Mouse (Mus musculus) embryonic facial prominence, embryonic 10.5 days (tissue): ENCODE data around the gene Mag. TPM values are rescaled to one million over a fixed set of nuclear protein-coding genes. Genes with fewer than 3 reads are reported as not detected.

Experiments used
- DNase-seq: peaks from one replicate; pipeline ENCODE4 v3.0.0-alpha.2; 2017; ENCODE audit warnings: low spot score
- H3K27ac ChIP-seq: fragments of 300-500 bp; sonication (generic); replicated peaks from 2 replicates; pipeline ENCODE4 v1.5.1; 2016; ENCODE audit warnings: mild to moderate bottlenecking
- H3K27me3 ChIP-seq: fragments of 300-500 bp; sonication (generic); replicated peaks from 2 replicates; pipeline ENCODE4 v1.6.1; 2016; ENCODE audit warnings: low read depth, mild to moderate bottlenecking; ENCODE audit not compliant: poor library complexity, severe bottlenecking
- H3K36me3 ChIP-seq: fragments of 300-500 bp; sonication (generic); replicated peaks from 2 replicates; pipeline ENCODE4 v1.6.1; 2016; ENCODE audit warnings: mild to moderate bottlenecking, moderate library complexity
- H3K4me1 ChIP-seq: fragments of 300-500 bp; sonication (generic); 2 replicates; pipeline ENCODE4 v1.6.1; 2016
- H3K4me3 ChIP-seq: fragments of 300-500 bp; sonication (generic); 2 replicates; pipeline ENCODE4 v1.5.1; 2016; ENCODE audit warnings: mild to moderate bottlenecking, moderate library complexity
- H3K9me3 ChIP-seq: fragments of 300-500 bp; sonication (generic); 2 replicates; pipeline ENCODE4 v1.6.1; 2016; ENCODE audit warnings: mild to moderate bottlenecking
- WGBS: fragments of 180-500 bp; shearing (Covaris S2); methylation state at CpG from one replicate; pipeline ENCODE4 v1.1.7; 2016; 5-methylcytosine and 5-hydroxymethylcytosine counted together
- polyA plus RNA-seq: library from polyadenylated mRNA; unstranded; fragments of >200 nt; fragmentation: Nextera tagmentation; extraction: Ambion mirVana; gene quantifications from 2 replicates; pipeline ENCODE4 v1.2.1, GENCODE M21; 2016

Mag gene
- polyA plus RNA-seq, 1 experiment from 2014 or later = 0.32 TPM

- WGBS = 83% methylated on average over 7 of the region's 7 CpGs
- DNase-seq = no peak
- Histone ChIP-seq H3K4me1 (peaks cover 11% of the 10 kb centered on the region), H3K9me3 (no peaks in the 10 kb centered on the region), H3K27me3 (no peaks in the 10 kb centered on the region), H3K4me3 (no peak overlapping the region), H3K27ac (no peak overlapping the region), H3K36me3 (no peaks in the 10 kb centered on the region)
Observed at GRCm38 (mm10) chr7:30888786-30889185, 25.9 kb downstream of the Mag start.

- peaks cover 6% of the 10 kb centered on the region for H3K4me1 ChIP-seq
- no peak for DNase-seq
- H3K27me3 ChIP-seq = no peaks in the 10 kb centered on the region
- H3K36me3 ChIP-seq = no peaks in the 10 kb centered on the region
- H3K9me3 ChIP-seq = no peaks in the 10 kb centered on the region; the same call in 1 of the 2 replicates
- WGBS = 83% methylated on average over 14 of the region's 14 CpGs
- no peak overlapping the region for H3K4me3 ChIP-seq
- H3K27ac ChIP-seq = no peak overlapping the region
Observed at GRCm38 (mm10) chr7:30887568-30888188, 27.0 kb downstream of the Mag start.

- H3K4me3 ChIP-seq = no peak overlapping the region
- no peaks in the 10 kb centered on the region for H3K4me1 ChIP-seq
- H3K36me3 ChIP-seq = no peaks in the 10 kb centered on the region
- no peak for DNase-seq
- peaks cover 4% of the 10 kb centered on the region for H3K9me3 ChIP-seq
- WGBS = 86% methylated on average over 4 of the region's 4 CpGs
- no peak overlapping the region for H3K27ac ChIP-seq
- H3K27me3 ChIP-seq = no peaks in the 10 kb centered on the region
Observed at GRCm38 (mm10) chr7:30886852-30887251, 27.8 kb downstream of the Mag start.

DNA sequence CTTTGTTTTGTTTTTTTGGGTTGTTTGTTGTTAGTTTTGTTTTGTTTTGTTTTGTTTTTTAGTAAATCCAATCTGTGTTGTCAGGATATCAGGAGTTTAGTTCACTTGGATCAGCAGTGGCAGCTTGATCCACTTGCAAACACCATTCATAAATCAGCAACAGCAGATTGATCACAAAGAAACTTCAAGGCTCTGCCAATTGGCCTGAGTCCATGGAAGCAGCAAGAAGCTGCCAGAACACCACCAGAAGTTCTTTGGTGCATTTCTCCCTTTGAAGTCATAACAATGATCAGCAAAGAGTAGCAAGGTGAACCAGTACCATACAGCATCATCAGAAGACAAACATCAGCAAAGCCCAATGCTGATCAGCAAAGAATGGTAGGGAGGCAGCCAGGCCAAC lies 30.6 kb downstream of the Mag start:
- Histone ChIP-seq H3K4me1 (no peaks in the 10 kb centered on the region), H3K36me3 (no peaks in the 10 kb centered on the region)

GRCm38 (mm10) chr7:30881367-30881766 lies 33.3 kb downstream of the Mag start:
- Histone ChIP-seq H3K4me3 (no peak overlapping the region), H3K27ac (no peak overlapping the region), H3K27me3 (no peaks in the 10 kb centered on the region), H3K36me3 (no peaks in the 10 kb centered on the region), H3K9me3 (peaks cover 4% of the 10 kb centered on the region), H3K4me1 (no peaks in the 10 kb centered on the region)
- WGBS = 78% methylated on average over 3 of the region's 3 CpGs
- no peak for DNase-seq

More for the DNA sequence above, 30.6 kb downstream of the Mag start:
- no peak for DNase-seq
- Histone ChIP-seq H3K4me3 (no peak overlapping the region), H3K27me3 (no peaks in the 10 kb centered on the region), H3K27ac (no peak overlapping the region), H3K9me3 (peaks cover 4% of the 10 kb centered on the region)

DNA sequence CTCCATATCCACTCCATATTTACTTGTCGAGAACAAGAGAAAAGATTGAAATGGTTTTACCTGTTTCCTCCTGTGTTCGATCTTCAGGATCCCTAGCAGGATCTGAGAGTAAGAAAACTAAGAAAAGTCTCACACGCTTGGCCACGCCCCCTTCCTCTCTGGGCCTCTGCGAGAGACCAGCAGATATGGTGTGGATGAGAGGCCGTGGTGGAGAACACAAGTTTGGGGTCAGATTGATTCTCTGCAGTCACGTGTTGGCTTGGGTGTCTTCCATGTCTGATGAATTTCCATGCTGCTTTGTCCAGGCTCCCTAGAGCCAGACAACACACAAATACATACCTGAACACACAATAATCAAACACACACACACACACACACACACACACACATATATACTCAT lies 34.5 kb downstream of the Mag start, which contains the start of gene Cd22:
Gene Cd22 (minus strand): TSS at position 167 of the 400 bp plus-strand sequence.
- Histone ChIP-seq H3K4me1 (no peaks in the 10 kb centered on the region), H3K4me3 (no peak within 1 kb of the TSS), H3K9me3 (peaks cover 4% of the 10 kb centered on the region), H3K27ac (no peak within 1 kb of the TSS), H3K27me3 (no peaks in the 10 kb centered on the region), H3K36me3 (no peaks in the 10 kb centered on the region)
- DNase-seq = no peak
- WGBS = 76% methylated on average over 7 of the region's 7 CpGs

GRCm38 (mm10) chr7:30878950-30879349 lies 35.7 kb downstream of the Mag start:
- Histone ChIP-seq H3K4me1 (no peaks in the 10 kb centered on the region), H3K4me3 (no peak overlapping the region), H3K9me3 (peaks cover 4% of the 10 kb centered on the region), H3K36me3 (no peaks in the 10 kb centered on the region), H3K27ac (no peak overlapping the region), H3K27me3 (peaks cover under 1% of the 10 kb centered on the region; the same call in 1 of the 2 replicates)
- no peak for DNase-seq
- WGBS = 80% methylated on average over 6 of the region's 6 CpGs

- DNase-seq = peak; percentile 75
- 28% methylated on average over 15 of the region's 15 CpGs for WGBS
- peak overlapping the region; percentile 29; the same call in 1 of the 2 replicates for H3K4me3 ChIP-seq
Observed at GRCm38 (mm10) chr7:30873083-30873482, 41.6 kb downstream of the Mag start.

DNA sequence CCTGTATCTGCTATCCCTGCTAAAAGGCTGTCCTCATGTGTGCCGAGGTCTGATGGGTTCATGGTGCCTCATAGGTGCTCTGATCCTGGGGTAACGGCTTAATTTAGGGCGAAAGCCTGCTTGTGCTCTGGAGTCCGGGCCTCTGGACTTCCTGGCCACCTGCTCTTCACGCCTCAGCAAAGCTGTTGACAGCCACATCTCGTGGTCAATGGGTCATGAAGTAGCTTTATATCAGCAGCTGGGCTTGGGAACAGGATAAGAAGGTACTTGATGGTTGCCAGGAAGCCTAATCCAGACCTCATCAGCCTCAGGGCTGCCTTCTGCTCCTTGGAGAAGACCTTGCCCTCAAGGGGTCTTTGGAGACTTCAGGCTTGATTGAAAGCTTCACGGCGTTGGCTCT lies 51.3 kb downstream of the Mag start:
- Histone ChIP-seq H3K4me1 (peaks cover 18% of the 10 kb centered on the region), H3K4me3 (no peak overlapping the region), H3K9me3 (no peaks in the 10 kb centered on the region; the same call in 1 of the 2 replicates), H3K27ac (no peak overlapping the region), H3K27me3 (peaks cover 10% of the 10 kb centered on the region), H3K36me3 (no peaks in the 10 kb centered on the region)
- WGBS = 83% methylated on average over 8 of the region's 8 CpGs
- DNase-seq = no peak

More at GRCm38 (mm10) chr7:30873083-30873482, 41.6 kb downstream of the Mag start:
- Histone ChIP-seq H3K4me1 (no peaks in the 10 kb centered on the region), H3K36me3 (no peaks in the 10 kb centered on the region), H3K27me3 (peaks cover 7% of the 10 kb centered on the region; the same call in 1 of the 2 replicates), H3K27ac (no peak overlapping the region), H3K9me3 (no peaks in the 10 kb centered on the region)

GRCm38 (mm10) chr7:30861464-30861863 lies 53.2 kb downstream of the Mag start, which contains the start of gene Ffar1:
TSS of gene Ffar1 (minus strand) at chr7:30861564.
- no peak within 1 kb of the TSS; the same call in 1 of the 2 replicates for H3K27ac ChIP-seq

GRCm38 (mm10) chr7:30859635-30860402 lies 54.9 kb downstream of the Mag start:
- H3K4me1 ChIP-seq = peaks cover 9% of the 10 kb centered on the region; the same call in 1 of the 2 replicates
- H3K27me3 ChIP-seq = peaks cover 22% of the 10 kb centered on the region
- 9% methylated on average over 16 of the region's 16 CpGs for WGBS
- 0 out of 2 replicates have a peak overlapping the region, but pooled peaks have one; percentile 31 for H3K27ac ChIP-seq
- DNase-seq = peak; percentile 81
- peak overlapping the region; percentile 46 for H3K4me3 ChIP-seq
- H3K36me3 ChIP-seq = no peaks in the 10 kb centered on the region
- no peaks in the 10 kb centered on the region; the same call in 1 of the 2 replicates for H3K9me3 ChIP-seq

More at GRCm38 (mm10) chr7:30861464-30861863, 53.2 kb downstream of the Mag start, which contains the start of gene Ffar1:
- WGBS = 87% methylated on average over 12 of the region's 12 CpGs
- no peak for DNase-seq
- Histone ChIP-seq H3K36me3 (no peaks in the 10 kb centered on the region), H3K27me3 (peaks cover 10% of the 10 kb centered on the region), H3K9me3 (no peaks in the 10 kb centered on the region; the same call in 1 of the 2 replicates), H3K4me3 (no peak within 1 kb of the TSS), H3K4me1 (peaks cover 9% of the 10 kb centered on the region; the same call in 1 of the 2 replicates)

DNA sequence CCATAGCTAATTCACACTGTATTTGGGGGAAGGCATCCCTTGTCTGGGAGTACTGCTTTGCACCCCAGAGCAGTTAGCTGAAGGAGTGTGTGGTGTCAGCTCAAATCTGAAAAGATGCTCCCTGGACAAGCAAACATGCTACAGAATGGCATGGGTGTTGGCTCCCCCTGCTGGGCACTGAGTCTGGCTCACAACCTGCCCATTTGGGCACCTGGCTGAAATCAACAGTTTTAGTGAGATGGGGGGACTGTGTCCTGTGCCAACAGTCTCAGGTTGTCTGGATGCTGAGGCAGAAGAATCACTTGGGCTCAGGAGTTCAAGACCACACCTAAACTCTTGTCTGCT lies 55.4 kb downstream of the Mag start:
- DNase-seq = peak; percentile 81
- peaks cover 9% of the 10 kb centered on the region; the same call in 1 of the 2 replicates for H3K4me1 ChIP-seq
- no peak overlapping the region for H3K4me3 ChIP-seq
- H3K27me3 ChIP-seq = peaks cover 26% of the 10 kb centered on the region
- no peak overlapping the region for H3K27ac ChIP-seq
- no peaks in the 10 kb centered on the region; the same call in 1 of the 2 replicates for H3K9me3 ChIP-seq
- H3K36me3 ChIP-seq = no peaks in the 10 kb centered on the region
